Mouse (Mus musculus) E14TG2a.4 (cell line): ENCODE measurements around the gene Flnb.

Experiments used
- H3K27me3 ChIP-seq: 2 replicates; pipeline ENCODE4 v1.6.1; 2014; ENCODE audit warnings: low read length, control low read depth; ENCODE audit not compliant: insufficient read depth
- H3K36me3 ChIP-seq: 2 replicates; pipeline ENCODE4 v1.6.1; 2014; ENCODE audit warnings: low read length, control low read depth; ENCODE audit not compliant: insufficient read depth
- H3K4me1 ChIP-seq: replicated peaks from 2 replicates; pipeline ENCODE4 v1.6.1; 2014; ENCODE audit warnings: low read depth, low read length, control low read depth
- H3K4me3 ChIP-seq: replicated peaks from 2 replicates; pipeline ENCODE4 v1.5.1; 2014; ENCODE audit warnings: mild to moderate bottlenecking, low read length
- H3K9me3 ChIP-seq: 2 replicates; pipeline ENCODE4 v1.6.1; 2014; ENCODE audit warnings: low read length, control low read depth
- CTCF ChIP-seq: conservative IDR thresholded peaks from 2 replicates; pipeline ENCODE4 v1.5.1; 2014; ENCODE audit warnings: low read length
- NANOG ChIP-seq: IDR thresholded peaks from 2 replicates; pipeline ENCODE4 v1.6.1; 2014; ENCODE audit warnings: borderline replicate concordance, low read length, mixed read lengths
- POU5F1 ChIP-seq: IDR thresholded peaks from 2 replicates; pipeline ENCODE4 v1.6.1; 2014; ENCODE audit warnings: low read length, borderline replicate concordance

The Flnb gene

DNA sequence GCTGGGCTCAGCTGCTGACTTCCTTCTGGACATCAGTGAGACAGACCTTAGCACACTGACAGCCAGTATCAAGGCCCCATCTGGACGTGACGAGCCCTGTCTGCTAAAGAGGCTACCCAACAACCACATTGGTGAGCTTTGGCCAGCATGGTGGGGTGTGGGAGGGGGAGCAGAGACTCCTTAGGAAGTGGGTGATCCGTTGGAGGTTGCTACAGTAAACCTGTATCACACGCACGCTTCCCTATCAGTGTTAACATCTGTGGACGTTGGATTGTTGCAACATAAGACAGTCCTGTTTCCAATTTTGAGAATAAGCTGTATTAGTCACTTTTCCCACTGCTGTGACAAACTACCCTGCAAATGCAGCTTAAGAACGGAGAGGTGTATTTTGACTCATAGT lies 111.3 kb downstream of the Flnb start:
- Histone ChIP-seq H3K4me3 (no peak overlapping the region), H3K27me3 (no peaks in the 10 kb centered on the region), H3K4me1 (peaks cover 22% of the 10 kb centered on the region), H3K36me3 (peaks cover 93% of the 10 kb centered on the region), H3K9me3 (no peaks in the 10 kb centered on the region)
- no peak for TF ChIP-seq POU5F1
- TF ChIP-seq NANOG, result no peak
- no peak for TF ChIP-seq CTCF

DNA sequence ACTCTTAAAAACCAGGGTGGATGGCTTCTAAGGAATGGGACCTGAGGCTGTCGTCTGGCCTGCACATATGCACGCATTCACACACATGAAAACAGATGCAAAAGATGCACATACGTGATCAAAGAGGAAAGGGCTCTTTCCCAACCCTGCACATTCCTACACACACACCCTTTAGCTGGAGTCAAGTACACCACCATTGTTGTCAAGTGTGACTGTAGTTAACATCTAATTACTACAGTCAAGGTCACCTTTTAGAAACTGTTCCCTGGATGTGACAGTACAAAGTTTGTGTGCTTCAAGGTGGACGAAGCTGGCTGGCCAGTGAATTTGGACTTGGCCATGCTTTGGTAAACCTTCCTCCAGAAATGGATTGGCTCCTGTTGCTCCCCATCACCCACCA lies 114.4 kb downstream of the Flnb start:
- H3K9me3 ChIP-seq, result no peaks in the 10 kb centered on the region
- TF ChIP-seq POU5F1 (no peak), CTCF (no peak), NANOG (no peak)
- peaks cover 39% of the 10 kb centered on the region for H3K4me1 ChIP-seq
- H3K27me3 ChIP-seq, result no peaks in the 10 kb centered on the region
- H3K4me3 ChIP-seq, result no peak overlapping the region
- peaks cover 90% of the 10 kb centered on the region for H3K36me3 ChIP-seq

DNA sequence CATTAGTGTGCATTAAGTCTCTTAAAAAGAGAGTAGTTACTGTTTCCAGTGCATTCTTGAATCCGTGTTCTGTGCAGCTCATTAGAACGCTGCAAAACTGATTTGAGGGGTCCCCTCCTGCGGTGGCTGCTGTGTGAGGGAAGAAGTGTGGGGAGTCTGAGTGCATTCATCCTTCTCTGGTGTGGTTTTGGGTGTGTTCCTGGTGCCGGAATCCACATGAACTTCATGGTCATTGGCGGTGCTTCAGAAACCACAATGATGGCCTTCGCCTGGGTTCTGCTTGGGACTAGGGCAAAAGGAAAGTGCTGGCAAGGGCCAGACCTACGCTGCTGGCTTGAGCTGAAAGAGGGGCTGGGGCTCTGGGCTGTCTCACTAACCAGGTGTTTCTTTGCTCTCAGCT lies 116.4 kb downstream of the Flnb start:
- H3K27me3 ChIP-seq, result no peaks in the 10 kb centered on the region

DNA sequence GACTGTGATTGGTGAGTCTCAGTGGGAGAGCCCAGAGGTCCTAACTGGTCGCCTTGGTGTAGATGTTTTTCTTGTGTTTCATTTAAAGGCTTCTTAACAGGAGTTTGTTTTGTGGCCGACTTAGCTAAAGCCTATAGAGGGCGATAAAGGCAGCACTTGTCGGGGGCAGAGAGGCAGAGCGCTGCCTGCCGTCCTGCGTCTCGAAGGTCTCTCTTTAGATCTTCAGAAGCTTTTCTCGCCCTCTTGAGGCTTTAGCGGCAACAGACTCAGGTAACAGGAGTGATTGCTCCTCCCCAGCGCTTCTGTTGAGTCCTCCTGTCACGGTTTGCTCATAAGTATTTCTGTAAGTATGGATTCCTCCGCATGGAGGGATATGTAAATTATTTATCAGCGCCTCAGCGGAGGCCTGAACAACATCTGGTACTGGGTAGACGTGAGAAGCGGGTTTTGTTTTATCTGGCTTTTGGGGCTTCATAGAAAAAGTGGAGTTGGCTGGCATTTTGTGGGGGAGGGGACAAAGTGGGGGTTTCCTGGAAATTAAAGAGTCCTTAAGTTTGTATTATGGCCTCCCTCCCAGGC lies 119.4 kb downstream of the Flnb start:
- H3K27me3 ChIP-seq, result no peaks in the 10 kb centered on the region
- H3K4me3 ChIP-seq, result peak overlapping the region; percentile 13
- peaks cover 77% of the 10 kb centered on the region for H3K36me3 ChIP-seq
- no peaks in the 10 kb centered on the region for H3K9me3 ChIP-seq
- peaks cover 70% of the 10 kb centered on the region for H3K4me1 ChIP-seq
- TF ChIP-seq POU5F1 (no peak), NANOG (no peak), CTCF (0 out of 2 replicates have a peak, but pooled peaks have one; percentile 24)

More for the DNA sequence above, 116.4 kb downstream of the Flnb start:
- TF ChIP-seq NANOG (no peak), POU5F1 (no peak), CTCF (no peak)
- no peak overlapping the region for H3K4me3 ChIP-seq
- H3K9me3 ChIP-seq, result no peaks in the 10 kb centered on the region
- peaks cover 51% of the 10 kb centered on the region for H3K4me1 ChIP-seq
- H3K36me3 ChIP-seq, result peaks cover 84% of the 10 kb centered on the region

DNA sequence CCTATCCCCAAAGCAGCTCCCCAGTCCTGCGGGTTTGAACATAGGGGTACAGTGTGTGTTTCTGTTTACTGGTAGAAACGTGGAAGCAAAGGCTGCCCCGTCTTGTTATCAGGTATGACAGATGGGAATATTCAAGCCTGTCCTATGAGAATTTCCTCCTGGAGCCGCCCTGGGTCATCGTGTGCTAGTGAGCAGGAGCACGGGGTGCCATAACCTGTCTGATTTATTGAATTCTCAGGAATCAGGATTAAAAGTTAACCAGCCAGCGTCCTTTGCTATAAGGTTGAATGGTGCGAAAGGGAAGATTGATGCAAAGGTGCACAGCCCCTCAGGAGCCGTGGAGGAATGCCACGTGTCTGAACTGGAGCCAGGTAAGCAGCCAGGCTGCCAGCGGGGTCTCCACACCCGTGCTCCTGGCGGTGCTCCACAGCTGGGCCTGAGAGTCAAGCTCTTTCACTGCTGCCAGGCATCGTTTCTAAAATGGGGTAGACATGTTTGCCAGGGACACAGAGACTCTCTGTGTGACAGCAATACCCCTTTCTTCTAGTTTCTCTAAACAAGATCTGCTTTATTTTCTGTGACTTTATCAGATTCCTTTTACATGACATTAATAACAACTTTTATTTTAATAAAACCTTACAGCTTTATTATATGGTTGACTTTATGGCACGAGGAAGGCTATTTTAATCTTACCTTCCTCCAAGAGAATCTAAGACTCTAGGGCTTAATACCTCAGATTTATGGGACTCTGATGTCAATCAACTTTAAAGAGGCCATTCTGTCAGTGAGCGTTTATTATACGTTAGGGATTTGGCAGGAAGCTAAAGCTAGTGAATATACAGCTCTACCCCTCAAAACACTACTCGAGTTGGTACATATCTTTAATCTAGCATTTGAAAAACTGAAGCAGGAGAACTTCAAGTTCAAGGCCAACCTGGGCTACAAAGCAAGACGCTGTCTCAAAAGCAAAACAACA lies 121.3 kb downstream of the Flnb start:
- Histone ChIP-seq H3K9me3 (no peaks in the 10 kb centered on the region), H3K4me1 (peaks cover 71% of the 10 kb centered on the region), H3K27me3 (no peaks in the 10 kb centered on the region), H3K36me3 (peaks cover 77% of the 10 kb centered on the region), H3K4me3 (no peak overlapping the region)
- TF ChIP-seq CTCF (no peak), POU5F1 (no peak), NANOG (no peak)

DNA sequence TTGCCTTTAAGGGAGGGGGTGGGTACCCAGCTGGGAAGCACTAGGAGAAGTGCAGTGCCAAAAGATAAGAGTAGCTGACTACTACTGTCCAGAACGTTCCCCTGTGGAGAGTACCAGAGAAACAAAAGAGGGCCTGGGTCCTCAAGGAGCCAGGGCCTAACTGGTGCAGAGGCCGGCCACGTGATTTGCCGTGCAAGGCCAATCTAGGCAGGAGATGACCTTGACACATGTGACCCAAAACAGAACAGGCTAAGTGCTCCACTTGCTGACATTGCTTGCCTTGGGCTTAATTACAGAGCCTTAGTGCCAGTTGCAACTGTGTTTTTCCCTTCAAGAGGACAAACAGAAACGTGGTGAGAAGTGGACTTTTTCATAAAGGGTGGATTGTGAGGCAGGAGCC lies 123.7 kb downstream of the Flnb start:
- Histone ChIP-seq H3K27me3 (no peaks in the 10 kb centered on the region), H3K36me3 (peaks cover 67% of the 10 kb centered on the region), H3K4me1 (peaks cover 83% of the 10 kb centered on the region), H3K4me3 (no peak overlapping the region), H3K9me3 (no peaks in the 10 kb centered on the region)
- TF ChIP-seq NANOG (no peak), POU5F1 (no peak), CTCF (no peak)

DNA sequence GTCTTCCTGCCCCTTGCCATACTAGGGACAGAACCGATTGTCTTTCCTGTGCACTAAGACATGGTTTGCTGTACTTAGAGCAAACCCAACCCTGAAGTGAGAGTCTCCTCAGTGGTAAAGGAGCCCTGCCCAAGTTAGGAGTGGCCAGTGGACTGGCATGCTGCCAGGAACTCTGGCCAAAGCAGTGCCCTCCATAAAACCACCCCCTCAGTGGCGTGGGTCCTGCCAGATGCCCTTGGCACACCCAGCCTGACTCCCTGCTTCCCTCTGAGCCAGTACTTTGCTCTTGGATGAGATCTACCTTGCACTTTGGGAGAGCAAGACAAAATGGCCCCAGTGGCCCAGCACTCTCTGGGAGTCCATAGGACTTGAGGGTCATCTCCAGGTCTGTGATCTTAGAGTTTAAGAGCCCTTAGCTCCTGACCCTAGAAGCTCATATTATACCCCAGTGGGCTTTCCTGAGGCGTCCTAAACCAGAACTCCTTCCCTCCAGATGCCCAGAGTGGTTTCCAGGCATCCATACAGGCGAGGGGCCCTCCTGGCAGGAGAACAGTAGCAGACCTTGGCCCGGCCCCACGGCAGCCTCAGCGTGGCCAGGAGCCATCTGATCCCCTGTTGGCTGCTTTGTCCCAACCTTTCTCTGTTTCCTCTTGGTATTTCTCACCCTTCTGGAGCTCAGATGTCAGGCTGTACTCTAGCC lies 125.5 kb downstream of the Flnb start:
- no peak for TF ChIP-seq POU5F1
- no peak for TF ChIP-seq NANOG
- no peak for TF ChIP-seq CTCF
- 0 out of 2 replicates have a peak overlapping the region, but pooled peaks have one; percentile 4 for H3K4me3 ChIP-seq
- H3K36me3 ChIP-seq, result peaks cover 79% of the 10 kb centered on the region
- H3K4me1 ChIP-seq, result peaks cover 70% of the 10 kb centered on the region
- no peaks in the 10 kb centered on the region for H3K27me3 ChIP-seq
- no peaks in the 10 kb centered on the region for H3K9me3 ChIP-seq

DNA sequence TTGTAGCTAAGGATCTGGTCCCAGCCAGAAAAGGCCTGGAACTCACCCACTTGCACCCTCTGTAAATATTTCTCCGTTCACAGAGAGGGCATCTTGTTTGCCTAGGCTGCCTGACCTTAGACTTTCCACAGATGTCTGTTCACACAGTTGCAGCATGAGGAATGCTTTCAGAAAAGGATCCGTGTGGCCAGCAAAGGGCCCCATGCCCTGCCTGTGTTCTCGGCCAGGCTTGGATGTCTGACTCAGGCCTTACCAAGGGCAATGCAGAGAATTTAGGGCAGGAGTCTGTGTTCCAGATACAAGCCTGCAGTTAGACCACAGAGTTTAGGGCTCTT lies 126.0 kb downstream of the Flnb start:
- H3K36me3 ChIP-seq, result peaks cover 81% of the 10 kb centered on the region
- H3K27me3 ChIP-seq, result no peaks in the 10 kb centered on the region
- TF ChIP-seq NANOG (no peak), CTCF (no peak), POU5F1 (no peak)
- H3K4me1 ChIP-seq, result peaks cover 72% of the 10 kb centered on the region
- 0 out of 2 replicates have a peak overlapping the region, but pooled peaks have one; percentile 4 for H3K4me3 ChIP-seq
- H3K9me3 ChIP-seq, result no peaks in the 10 kb centered on the region
